Mouse (Mus musculus) brain, embryonic 14.5 days (tissue): ENCODE measurements around the gene Lamtor5.

Experiments used
- CTCF ChIP-seq: fragments of 200-500 bp; IDR thresholded peaks from 2 replicates; pipeline ENCODE4 v1.5.1; 2012; ENCODE audit warnings: inconsistent platforms, mild to moderate bottlenecking, moderate library complexity, borderline replicate concordance; ENCODE audit not compliant: insufficient read depth, insufficient read length; ENCODE audit errors: extremely low read depth
- POLR2A ChIP-seq: fragments of 200-500 bp; IDR thresholded peaks from 2 replicates; pipeline ENCODE4 v1.6.1; 2012; ENCODE audit warnings: mild to moderate bottlenecking, inconsistent platforms, borderline replicate concordance; ENCODE audit not compliant: poor library complexity, insufficient read depth, insufficient read length, severe bottlenecking; ENCODE audit errors: extremely low read depth

- TF ChIP-seq CTCF: no peak
- TF ChIP-seq POLR2A: no peak
Observed at GRCm38 (mm10) chr3:107295672-107296360, 17.2 kb downstream of the Lamtor5 start.
